In genomic region chr7:28812949-28813348, GRCm38 (mm10) we compare ENCODE assay signal across 10 mouse cellular contexts. TPM values are rescaled to one million over a fixed set of nuclear protein-coding genes. Genes with fewer than 3 reads are reported as not detected.
A peak's percentile ranks its signal among the peaks of the same experiment; 100 is the strongest.
DNase-seq lines count a peak whose midpoint lies in the region; ATAC-seq and TF ChIP-seq lines count a peak whose summit lies in the region.
"Had no signal": no experiment of that assay in that cellular context is flagged by ENCODE, and none has a peak within 500 bp of the region (broad histone marks: within the 10 kb centered on the region; RNA-seq: fewer than 3 reads in every experiment).

No protein-coding gene starts in this region.

- no peaks in the 10 kb centered on the region for H3K9me3 ChIP-seq in forebrain, embryonic 12.5 days
- H3K9me3 ChIP-seq in limb, embryonic 12.5 days, result no peaks in the 10 kb centered on the region
- H3K9me3 ChIP-seq in neural tube, embryonic 14.5 days (ENCODE audit: control insufficient read depth, low read length), result no peaks in the 10 kb centered on the region

- peaks cover 55% of the 10 kb centered on the region for H3K36me3 ChIP-seq in liver, adult 2 months (ENCODE audit: control insufficient read depth, insufficient read depth, low read length)
- peaks cover 61% of the 10 kb centered on the region for H3K36me3 ChIP-seq in forebrain, embryonic 12.5 days (replicated peaks)
- peaks cover 63% of the 10 kb centered on the region for H3K36me3 ChIP-seq in limb, embryonic 12.5 days
- H3K36me3 ChIP-seq in neural tube, embryonic 14.5 days (ENCODE audit: control insufficient read depth, insufficient read depth, low read length), result peaks cover 52% of the 10 kb centered on the region

- no peak overlapping the region; the same call in 1 of the 2 replicates for H3K9ac ChIP-seq in liver, adult 2 months (ENCODE audit: low read depth, low read length)
- peak overlapping the region; percentile 94; the same call in 1 of the 2 replicates for H3K9ac ChIP-seq in forebrain, embryonic 12.5 days
- no peak overlapping the region; the same call in 1 of the 2 replicates for H3K9ac ChIP-seq in limb, embryonic 12.5 days (replicated peaks)
- no peak overlapping the region for H3K9ac ChIP-seq in neural tube, embryonic 14.5 days (replicated peaks; ENCODE audit: low read depth, low read length)

- peak overlapping the region; percentile 33; the same call in 1 of the 2 replicates for H3K27ac ChIP-seq in liver, adult 2 months (replicated peaks; ENCODE audit: insufficient read depth, low read depth, low read length)
- no peak overlapping the region for H3K27ac ChIP-seq in forebrain, embryonic 12.5 days
- H3K27ac ChIP-seq in limb, embryonic 12.5 days, result 0 out of 2 replicates have a peak overlapping the region, but pooled peaks have one; percentile 24
- no peak overlapping the region for H3K27ac ChIP-seq in neural tube, embryonic 14.5 days (ENCODE audit: low read depth, low read length)

- H3K4me1 ChIP-seq in liver, adult 2 months (ENCODE audit: control insufficient read depth, insufficient read depth, low read length), result peaks cover 8% of the 10 kb centered on the region
- H3K4me1 ChIP-seq in forebrain, embryonic 12.5 days, result peaks cover 57% of the 10 kb centered on the region
- peaks cover 56% of the 10 kb centered on the region for H3K4me1 ChIP-seq in limb, embryonic 12.5 days (replicated peaks)
- H3K4me1 ChIP-seq in neural tube, embryonic 14.5 days (ENCODE audit: control insufficient read depth, insufficient read depth, low read length), result peaks cover 24% of the 10 kb centered on the region

- no peak for DNase-seq in liver, adult 2 months (ENCODE audit: extremely low read depth, low read depth, low spot score)
- DNase-seq in liver, result no peak
- DNase-seq in embryo, embryonic 11 days, result no peak
- no peak for DNase-seq in left cerebral cortex, postnatal 25 days (ENCODE audit: low spot score in 2 of 2)
- DNase-seq in spleen, postnatal 36 days (ENCODE audit: low spot score in 2 of 2), result no peak
- DNase-seq: adrenal gland, adult 2 months; kidney, postnatal 10 days had no signal

- H3K4me2 ChIP-seq in forebrain, embryonic 12.5 days, result peak overlapping the region; percentile 96
- peak overlapping the region; percentile 93 for H3K4me2 ChIP-seq in limb, embryonic 12.5 days
- H3K4me2 ChIP-seq in neural tube, embryonic 14.5 days (ENCODE audit: low read depth, low read length), result peak overlapping the region; percentile 97

- intact Hi-C loops in left cerebral cortex, postnatal 25 days (cut with DNase I), result loop anchor here (5.0 kb wide), 1 partner anchor 144 kb away; no protein-coding TSS in a partner anchor

- TF ChIP-seq POLR2A in liver, adult 2 months (IDR thresholded peaks at IDR 0.05; ENCODE audit: extremely low read depth, insufficient read depth, low read length), result no peak

- H3K4me3 ChIP-seq in liver, adult 2 months (ENCODE audit: insufficient read depth, low read depth, low read length), result no peak overlapping the region
- peak overlapping the region; percentile 89 for H3K4me3 ChIP-seq in forebrain, embryonic 12.5 days (replicated peaks)
- peak overlapping the region; percentile 83 for H3K4me3 ChIP-seq in limb, embryonic 12.5 days (replicated peaks)
- no peak overlapping the region; the same call in 1 of the 2 replicates for H3K4me3 ChIP-seq in neural tube, embryonic 14.5 days (ENCODE audit: low read depth, low read length)

- H3K27me3 ChIP-seq in liver, adult 2 months (ENCODE audit: control insufficient read depth, insufficient read depth, low read length), result no peaks in the 10 kb centered on the region
- H3K27me3 ChIP-seq in forebrain, embryonic 12.5 days, result no peaks in the 10 kb centered on the region
- H3K27me3 ChIP-seq in limb, embryonic 12.5 days, result no peaks in the 10 kb centered on the region
- H3K27me3 ChIP-seq in neural tube, embryonic 14.5 days (ENCODE audit: control insufficient read depth, insufficient read depth, low read length), result no peaks in the 10 kb centered on the region

- 60% methylated on average over 5 of the region's 5 CpGs for WGBS in liver, adult 2 months
- 87% methylated on average over 5 of the region's 5 CpGs for WGBS in forebrain, embryonic 12.5 days
- WGBS in limb, embryonic 12.5 days, result 83% methylated on average over 5 of the region's 5 CpGs
- 86% methylated on average over 5 of the region's 5 CpGs for WGBS in neural tube, embryonic 14.5 days

- peaks cover 18% of the 10 kb centered on the region; the same call in 1 of the 2 replicates for H3K79me2 ChIP-seq in liver, adult 2 months (ENCODE audit: control insufficient read depth, insufficient read depth, low read length)

- no peak for ATAC-seq in forebrain, embryonic 12.5 days (ENCODE audit: low FRiP score)
- ATAC-seq in limb, embryonic 12.5 days (ENCODE audit: insufficient number of reproducible peaks, insufficient read depth, low FRiP score, low TSS enrichment, low read depth), result no peak
- no peak for ATAC-seq in neural tube, embryonic 14.5 days (ENCODE audit: low read depth)

- no peak for TF ChIP-seq CTCF in liver, adult 2 months (IDR thresholded peaks at IDR 0.05; ENCODE audit: low read depth, low read length)

RNA-seq across cellular contexts. Expression of gene Hnrnpl, which starts 4.6 kb away (rescaled TPM):
- total RNA-seq in liver, adult 2 months (2014; rRNA removed), result 90.1 and 109 TPM in 2 replicates
- 81.6 and 109 TPM in 2 replicates for polyA plus RNA-seq in liver, adult 2 months (2012; rRNA removed)
- 267 and 357 TPM in 2 replicates for polyA plus RNA-seq in forebrain, embryonic 12.5 days (2016; fragmentation: Nextera tagmentation; extraction: Ambion mirVana)
- 347 and 425 TPM in 2 replicates for polyA plus RNA-seq in limb, embryonic 12.5 days (2016; fragmentation: Nextera tagmentation; extraction: Ambion mirVana)
- 158 and 160 TPM in 2 replicates for polyA plus RNA-seq in neural tube, embryonic 14.5 days (2014; fragmentation: Nextera tagmentation; extraction: Ambion mirVana)
- 100 to 1,000 TPM; 375 to 411 TPM for total RNA-seq in left cerebral cortex, postnatal 25 days (2021)

RNA-seq across cellular contexts. Expression of gene Ech1, which starts 12.1 kb away (rescaled TPM):
- total RNA-seq in liver, adult 2 months (2014; rRNA removed), result 636 and 645 TPM in 2 replicates
- polyA plus RNA-seq in liver, adult 2 months (2012; rRNA removed), result 561 and 625 TPM in 2 replicates
- 63.9 and 64.2 TPM in 2 replicates for polyA plus RNA-seq in forebrain, embryonic 12.5 days (2016; fragmentation: Nextera tagmentation; extraction: Ambion mirVana)
- polyA plus RNA-seq in limb, embryonic 12.5 days (2016; fragmentation: Nextera tagmentation; extraction: Ambion mirVana), result 111 and 114 TPM in 2 replicates
- polyA plus RNA-seq in neural tube, embryonic 14.5 days (2014; fragmentation: Nextera tagmentation; extraction: Ambion mirVana), result 74.5 and 94.4 TPM in 2 replicates
- total RNA-seq in left cerebral cortex, postnatal 25 days (2021), result 10 to 100 TPM; 41.5 to 46.6 TPM

RNA-seq across cellular contexts. Expression of gene Lgals4, which starts 20.7 kb away (rescaled TPM):
- 9.5 and 11.0 TPM in 2 replicates for total RNA-seq in liver, adult 2 months (2014; rRNA removed)
- polyA plus RNA-seq in liver, adult 2 months (2012; rRNA removed), result 7.9 and 16.4 TPM in 2 replicates
- 1.7 and 2.8 TPM in 2 replicates for polyA plus RNA-seq in forebrain, embryonic 12.5 days (2016; fragmentation: Nextera tagmentation; extraction: Ambion mirVana)
- polyA plus RNA-seq in limb, embryonic 12.5 days (2016; fragmentation: Nextera tagmentation; extraction: Ambion mirVana), result 4.9 and 6.7 TPM in 2 replicates
- polyA plus RNA-seq in neural tube, embryonic 14.5 days (2014; fragmentation: Nextera tagmentation; extraction: Ambion mirVana), result 3.4 and 4.1 TPM in 2 replicates
- total RNA-seq in left cerebral cortex, postnatal 25 days (2021), result 1 to 10 TPM; 2.2 to 2.7 TPM

RNA-seq across cellular contexts. Expression of gene Rinl, which starts 24.2 kb away (rescaled TPM):
- total RNA-seq in liver, adult 2 months (2014; rRNA removed), result 1.4 TPM in 2 replicates
- polyA plus RNA-seq in liver, adult 2 months (2012; rRNA removed), result 1.2 and 1.8 TPM in 2 replicates
- polyA plus RNA-seq in forebrain, embryonic 12.5 days (2016; fragmentation: Nextera tagmentation; extraction: Ambion mirVana), result 1.2 and 2.5 TPM in 2 replicates
- 2.3 and 3.1 TPM in 2 replicates for polyA plus RNA-seq in limb, embryonic 12.5 days (2016; fragmentation: Nextera tagmentation; extraction: Ambion mirVana)
- 1.6 TPM in 2 replicates for polyA plus RNA-seq in neural tube, embryonic 14.5 days (2014; fragmentation: Nextera tagmentation; extraction: Ambion mirVana)
- 1 to 10 TPM; 2.4 to 2.9 TPM for total RNA-seq in left cerebral cortex, postnatal 25 days (2021)

RNA-seq across cellular contexts. Expression of gene Nfkbib, which starts 45.6 kb away (rescaled TPM):
- total RNA-seq in liver, adult 2 months (2014; rRNA removed), result 6.1 and 7.3 TPM in 2 replicates
- polyA plus RNA-seq in liver, adult 2 months (2012; rRNA removed), result 39.9 and 46.3 TPM in 2 replicates
- polyA plus RNA-seq in forebrain, embryonic 12.5 days (2016; fragmentation: Nextera tagmentation; extraction: Ambion mirVana), result 42.7 and 42.9 TPM in 2 replicates
- 37.4 and 40.8 TPM in 2 replicates for polyA plus RNA-seq in limb, embryonic 12.5 days (2016; fragmentation: Nextera tagmentation; extraction: Ambion mirVana)
- 67.0 and 77.8 TPM in 2 replicates for polyA plus RNA-seq in neural tube, embryonic 14.5 days (2014; fragmentation: Nextera tagmentation; extraction: Ambion mirVana)
- 10 to 100 TPM; 34.2 to 37.7 TPM for total RNA-seq in left cerebral cortex, postnatal 25 days (2021)

Comparison
In these comparisons a context has a peak if more than half of its experiments do, and no peak if none do; other contexts are left out.
1. H3K27ac ChIP-seq: peak in liver, adult 2 months (single experiment) and limb, embryonic 12.5 days (single experiment); none in forebrain, embryonic 12.5 days (single experiment) and neural tube, embryonic 14.5 days (single experiment).
2. H3K4me3 ChIP-seq: peak in forebrain, embryonic 12.5 days (single experiment) and limb, embryonic 12.5 days (single experiment); none in liver, adult 2 months (single experiment) and neural tube, embryonic 14.5 days (single experiment).
3. Peak in every context shown above with its lines, with median percentiles within 50 percentile points of each other: H3K4me2 ChIP-seq.